Mouse (Mus musculus) cerebellum, adult 9-10 months (tissue): ENCODE results near the gene Ptgfrn.

ENCODE experiments used
- DNase-seq: peaks from one replicate; pipeline ENCODE4 v3.0.0; 2022

Ptgfrn gene

DNA sequence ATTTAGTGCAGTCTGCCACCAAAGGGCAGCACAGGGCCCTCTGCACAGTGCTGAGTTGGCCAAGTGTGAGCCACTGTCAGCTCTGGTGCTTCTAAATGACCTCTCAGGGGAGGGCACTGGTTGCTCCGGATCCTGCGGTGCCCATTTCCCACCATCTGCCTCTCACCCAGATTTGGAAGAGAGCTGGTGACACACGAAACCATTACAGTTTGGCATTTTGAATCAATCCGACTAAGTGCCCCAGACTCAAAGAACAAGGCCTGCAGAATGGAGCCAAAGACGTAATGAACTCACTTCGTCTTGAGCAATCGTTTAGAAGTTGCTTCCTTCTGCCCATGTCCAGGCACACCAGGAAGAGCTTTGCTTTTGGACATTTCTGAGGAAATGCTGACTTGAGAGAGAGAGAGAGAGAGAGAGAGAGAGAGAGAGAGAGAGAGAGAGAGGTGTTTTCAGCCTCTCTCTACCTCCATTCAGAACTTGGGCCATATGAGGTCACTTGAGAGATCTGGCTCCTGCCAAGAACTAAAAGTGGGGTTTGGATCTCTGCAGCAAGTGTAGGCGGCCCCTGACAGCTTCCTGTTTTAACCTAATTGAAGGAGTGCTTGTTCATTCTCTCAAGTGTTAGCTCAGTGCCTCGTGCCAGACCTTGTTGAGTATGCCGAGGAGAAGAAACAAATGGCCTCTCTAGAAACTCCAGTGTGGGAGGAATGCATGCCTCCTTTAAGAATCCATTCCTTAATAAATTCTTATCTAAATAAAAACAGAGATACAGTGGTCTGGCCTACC is 112.1 kb downstream of the Ptgfrn start:
- no peak for DNase-seq

DNA sequence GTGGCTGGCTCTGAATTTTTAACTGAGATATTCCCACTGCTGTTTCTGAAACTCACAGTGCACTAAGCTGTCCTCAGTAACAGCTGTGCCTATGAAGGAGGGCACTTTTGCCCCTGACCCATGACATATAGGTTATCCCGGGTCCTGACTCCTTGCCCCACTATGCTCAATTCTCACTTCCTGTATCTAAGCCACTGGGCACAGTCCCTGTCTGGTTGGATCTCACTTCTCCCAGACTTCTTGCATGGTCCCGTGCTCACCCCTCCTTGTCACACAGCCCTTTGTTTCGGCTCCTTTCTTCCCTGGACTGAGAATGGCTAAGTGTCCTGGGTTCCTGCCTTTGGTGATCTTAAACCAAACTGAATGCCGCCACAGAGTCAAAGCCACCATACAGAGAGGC is 115.8 kb downstream of the Ptgfrn start:
- no peak for DNase-seq

DNA sequence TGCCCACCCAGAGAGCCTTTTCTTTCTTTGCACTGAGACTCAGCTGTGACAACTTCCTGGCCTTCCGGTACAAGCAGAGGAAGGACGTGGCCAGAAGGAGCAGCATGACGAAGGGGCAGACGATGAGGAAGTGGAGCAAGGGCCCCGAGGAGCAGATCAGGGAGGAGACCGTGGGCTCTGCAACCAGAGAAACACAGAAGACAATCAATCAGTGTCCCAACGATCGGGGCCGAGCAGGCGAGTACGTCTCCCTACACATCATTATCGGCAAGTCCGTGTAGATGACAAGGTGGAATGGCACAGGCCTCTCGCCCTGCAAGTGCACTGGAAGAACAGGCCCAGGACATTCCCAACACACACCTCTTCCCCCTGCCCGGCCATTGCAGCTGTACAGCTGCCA is 116.4 kb downstream of the Ptgfrn start:
- no peak for DNase-seq

DNA sequence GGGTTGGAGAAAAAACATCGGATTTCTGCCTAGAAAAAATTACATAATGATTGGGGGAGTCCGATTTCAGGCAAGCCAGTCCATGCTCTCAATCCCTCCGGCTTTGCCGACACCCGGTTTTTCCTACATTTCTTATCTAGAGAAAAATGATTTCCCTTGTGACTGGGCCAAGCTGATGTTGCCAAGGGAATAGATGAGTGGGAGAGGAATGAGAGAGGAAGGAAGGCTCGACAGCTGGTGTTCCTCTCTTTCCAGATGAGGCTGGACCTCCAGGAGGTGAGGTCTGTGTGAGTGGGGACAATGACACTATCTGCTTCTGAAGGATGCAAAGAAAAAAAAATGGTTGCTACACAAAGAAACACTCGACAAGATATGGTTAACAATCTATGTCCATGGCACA is 116.9 kb downstream of the Ptgfrn start:
- no peak for DNase-seq
